Mouse (Mus musculus): ENCODE results near the gene Pomgnt2. TPM values are rescaled to one million over a fixed set of nuclear protein-coding genes. Genes with fewer than 3 reads are reported as not detected.
A peak's percentile ranks its signal among the peaks of the same experiment; 100 is the strongest.

The Pomgnt2 gene
- polyA plus RNA-seq, 1 experiment from 2014 or later = 15.8 TPM

- Histone ChIP-seq H3K4me2 (ENCODE audit: low read depth, low read length) (no peak overlapping the region), H3K27ac (replicated peaks; ENCODE audit: low read depth, low read length) (no peak overlapping the region), H3K9ac (ENCODE audit: low read depth, low read length) (no peak overlapping the region), H3K36me3 (ENCODE audit: control insufficient read depth, insufficient read depth, low read length) (no peaks in the 10 kb centered on the region), H3K4me1 (ENCODE audit: control insufficient read depth, insufficient read depth, low read length) (0 out of 2 replicates have a peak, but pooled peaks cover 5% of the 10 kb centered on the region), H3K9me3 (ENCODE audit: control insufficient read depth, low read length) (no peaks in the 10 kb centered on the region), H3K4me3 (ENCODE audit: low read depth, low read length) (no peak overlapping the region), H3K27me3 (replicated peaks; ENCODE audit: control insufficient read depth, insufficient read depth, low read length) (no peaks in the 10 kb centered on the region; the same call in 1 of the 2 replicates)
- DNase-seq (ENCODE audit: low spot score) (no peak), ATAC-seq (ENCODE audit: low read depth) (no peak)
- WGBS = 74% methylated on average over 4 of the region's 4 CpGs
Measured at GRCm38 (mm10) chr9:122020321-122020720, 23.4 kb upstream of the Pomgnt2 start.

GRCm38 (mm10) chr9:122018782-122019395 lies 22.0 kb upstream of the Pomgnt2 start:
- ATAC-seq (ENCODE audit: low read depth) = peak; percentile 79
- 8% methylated on average over 8 of the region's 8 CpGs for WGBS
- Histone ChIP-seq H3K36me3 (ENCODE audit: control insufficient read depth, insufficient read depth, low read length) (no peaks in the 10 kb centered on the region), H3K4me2 (ENCODE audit: low read depth, low read length) (peak overlapping the region; percentile 32), H3K27me3 (replicated peaks; ENCODE audit: control insufficient read depth, insufficient read depth, low read length) (no peaks in the 10 kb centered on the region; the same call in 1 of the 2 replicates), H3K27ac (replicated peaks; ENCODE audit: low read depth, low read length) (peak overlapping the region; percentile 52; the same call in 1 of the 2 replicates), H3K4me3 (ENCODE audit: low read depth, low read length) (no peak overlapping the region), H3K9ac (ENCODE audit: low read depth, low read length) (no peak overlapping the region), H3K4me1 (ENCODE audit: control insufficient read depth, insufficient read depth, low read length) (0 out of 2 replicates have a peak, but pooled peaks cover 5% of the 10 kb centered on the region), H3K9me3 (ENCODE audit: control insufficient read depth, low read length) (no peaks in the 10 kb centered on the region)
- peak; percentile 92 for DNase-seq (ENCODE audit: low spot score)

- no peaks in the 10 kb centered on the region; the same call in 1 of the 2 replicates for H3K27me3 ChIP-seq (replicated peaks; ENCODE audit: control insufficient read depth, insufficient read depth, low read length)
- 76% methylated on average over 5 of the region's 5 CpGs for WGBS
Measured at GRCm38 (mm10) chr9:122018079-122018478, 21.2 kb upstream of the Pomgnt2 start.

GRCm38 (mm10) chr9:122014241-122014667 lies 17.3 kb upstream of the Pomgnt2 start:
- Histone ChIP-seq H3K27me3 (replicated peaks; ENCODE audit: control insufficient read depth, insufficient read depth, low read length) (no peaks in the 10 kb centered on the region; the same call in 1 of the 2 replicates), H3K27ac (replicated peaks; ENCODE audit: low read depth, low read length) (no peak overlapping the region), H3K4me1 (ENCODE audit: control insufficient read depth, insufficient read depth, low read length) (0 out of 2 replicates have a peak, but pooled peaks cover 4% of the 10 kb centered on the region), H3K4me2 (ENCODE audit: low read depth, low read length) (no peak overlapping the region), H3K4me3 (ENCODE audit: low read depth, low read length) (no peak overlapping the region), H3K9me3 (ENCODE audit: control insufficient read depth, low read length) (no peaks in the 10 kb centered on the region), H3K36me3 (ENCODE audit: control insufficient read depth, insufficient read depth, low read length) (no peaks in the 10 kb centered on the region), H3K9ac (ENCODE audit: low read depth, low read length) (no peak overlapping the region)
- peak; percentile 61 for DNase-seq (ENCODE audit: low spot score)
- WGBS = 9% methylated on average over 10 of the region's 10 CpGs
- ATAC-seq (ENCODE audit: low read depth) = no peak

More at GRCm38 (mm10) chr9:122018079-122018478, 21.2 kb upstream of the Pomgnt2 start:
- H3K4me2 ChIP-seq (ENCODE audit: low read depth, low read length) = no peak overlapping the region
- 0 out of 2 replicates have a peak, but pooled peaks cover 5% of the 10 kb centered on the region for H3K4me1 ChIP-seq (ENCODE audit: control insufficient read depth, insufficient read depth, low read length)
- H3K4me3 ChIP-seq (ENCODE audit: low read depth, low read length) = no peak overlapping the region
- no peaks in the 10 kb centered on the region for H3K36me3 ChIP-seq (ENCODE audit: control insufficient read depth, insufficient read depth, low read length)
- no peak overlapping the region for H3K9ac ChIP-seq (ENCODE audit: low read depth, low read length)
- H3K9me3 ChIP-seq (ENCODE audit: control insufficient read depth, low read length) = no peaks in the 10 kb centered on the region
- H3K27ac ChIP-seq (replicated peaks; ENCODE audit: low read depth, low read length) = no peak overlapping the region
- ATAC-seq (ENCODE audit: low read depth) (no peak), DNase-seq (ENCODE audit: low spot score) (no peak)

- no peaks in the 10 kb centered on the region for H3K4me1 ChIP-seq (ENCODE audit: control insufficient read depth, insufficient read depth, low read length)
- no peak overlapping the region for H3K9ac ChIP-seq (ENCODE audit: low read depth, low read length)
- H3K36me3 ChIP-seq (ENCODE audit: control insufficient read depth, insufficient read depth, low read length) = no peaks in the 10 kb centered on the region
- H3K27me3 ChIP-seq (replicated peaks; ENCODE audit: control insufficient read depth, insufficient read depth, low read length) = no peaks in the 10 kb centered on the region; the same call in 1 of the 2 replicates
- H3K27ac ChIP-seq (replicated peaks; ENCODE audit: low read depth, low read length) = no peak overlapping the region
- H3K9me3 ChIP-seq (ENCODE audit: control insufficient read depth, low read length) = no peaks in the 10 kb centered on the region
- DNase-seq (ENCODE audit: low spot score) (no peak), ATAC-seq (ENCODE audit: low read depth) (no peak)
- 79% methylated on average over 4 of the region's 4 CpGs for WGBS
- no peak overlapping the region for H3K4me3 ChIP-seq (ENCODE audit: low read depth, low read length)
- H3K4me2 ChIP-seq (ENCODE audit: low read depth, low read length) = no peak overlapping the region
Measured at GRCm38 (mm10) chr9:122013629-122014028, 16.7 kb upstream of the Pomgnt2 start.

GRCm38 (mm10) chr9:122012816-122013215 lies 15.9 kb upstream of the Pomgnt2 start:
- WGBS = 88% methylated on average over 2 of the region's 2 CpGs
- no peaks in the 10 kb centered on the region for H3K4me1 ChIP-seq (ENCODE audit: control insufficient read depth, insufficient read depth, low read length)
- no peak for ATAC-seq (ENCODE audit: low read depth)

GRCm38 (mm10) chr9:122010751-122011150 lies 13.8 kb upstream of the Pomgnt2 start:
- no peak for DNase-seq (ENCODE audit: low spot score)
- Histone ChIP-seq H3K27me3 (replicated peaks; ENCODE audit: control insufficient read depth, insufficient read depth, low read length) (no peaks in the 10 kb centered on the region), H3K4me2 (ENCODE audit: low read depth, low read length) (no peak overlapping the region), H3K36me3 (ENCODE audit: control insufficient read depth, insufficient read depth, low read length) (no peaks in the 10 kb centered on the region), H3K27ac (replicated peaks; ENCODE audit: low read depth, low read length) (no peak overlapping the region), H3K9me3 (ENCODE audit: control insufficient read depth, low read length) (no peaks in the 10 kb centered on the region), H3K4me3 (ENCODE audit: low read depth, low read length) (no peak overlapping the region), H3K4me1 (ENCODE audit: control insufficient read depth, insufficient read depth, low read length) (no peaks in the 10 kb centered on the region), H3K9ac (ENCODE audit: low read depth, low read length) (no peak overlapping the region)
- no peak for ATAC-seq (ENCODE audit: low read depth)
- 81% methylated on average over 2 of the region's 2 CpGs for WGBS

More at GRCm38 (mm10) chr9:122012816-122013215, 15.9 kb upstream of the Pomgnt2 start:
- no peaks in the 10 kb centered on the region; the same call in 1 of the 2 replicates for H3K27me3 ChIP-seq (replicated peaks; ENCODE audit: control insufficient read depth, insufficient read depth, low read length)
- no peak overlapping the region for H3K4me2 ChIP-seq (ENCODE audit: low read depth, low read length)
- H3K9me3 ChIP-seq (ENCODE audit: control insufficient read depth, low read length) = no peaks in the 10 kb centered on the region
- DNase-seq (ENCODE audit: low spot score) = no peak
- no peak overlapping the region for H3K4me3 ChIP-seq (ENCODE audit: low read depth, low read length)
- no peak overlapping the region for H3K9ac ChIP-seq (ENCODE audit: low read depth, low read length)
- no peaks in the 10 kb centered on the region for H3K36me3 ChIP-seq (ENCODE audit: control insufficient read depth, insufficient read depth, low read length)
- H3K27ac ChIP-seq (replicated peaks; ENCODE audit: low read depth, low read length) = no peak overlapping the region

- Histone ChIP-seq H3K9me3 (ENCODE audit: control insufficient read depth, low read length) (no peaks in the 10 kb centered on the region), H3K27ac (replicated peaks; ENCODE audit: low read depth, low read length) (no peak overlapping the region), H3K9ac (ENCODE audit: low read depth, low read length) (no peak overlapping the region), H3K4me1 (ENCODE audit: control insufficient read depth, insufficient read depth, low read length) (no peaks in the 10 kb centered on the region), H3K27me3 (replicated peaks; ENCODE audit: control insufficient read depth, insufficient read depth, low read length) (no peaks in the 10 kb centered on the region), H3K4me2 (ENCODE audit: low read depth, low read length) (no peak overlapping the region), H3K4me3 (ENCODE audit: low read depth, low read length) (no peak overlapping the region), H3K36me3 (ENCODE audit: control insufficient read depth, insufficient read depth, low read length) (no peaks in the 10 kb centered on the region)
- DNase-seq (ENCODE audit: low spot score) (no peak), ATAC-seq (ENCODE audit: low read depth) (peak; percentile 76; the same call in 1 of the 2 replicates)
- 55% methylated on average over 2 of the region's 2 CpGs for WGBS
Measured at GRCm38 (mm10) chr9:122008876-122009275, 12.0 kb upstream of the Pomgnt2 start.

- no peaks in the 10 kb centered on the region for H3K27me3 ChIP-seq (replicated peaks; ENCODE audit: control insufficient read depth, insufficient read depth, low read length)
- H3K9me3 ChIP-seq (ENCODE audit: control insufficient read depth, low read length) = no peaks in the 10 kb centered on the region
- 9% methylated on average over 7 of the region's 7 CpGs for WGBS
- H3K9ac ChIP-seq (ENCODE audit: low read depth, low read length) = no peak overlapping the region
- peak; percentile 71 for DNase-seq (ENCODE audit: low spot score)
- H3K4me1 ChIP-seq (ENCODE audit: control insufficient read depth, insufficient read depth, low read length) = no peaks in the 10 kb centered on the region
- H3K36me3 ChIP-seq (ENCODE audit: control insufficient read depth, insufficient read depth, low read length) = no peaks in the 10 kb centered on the region
- H3K4me2 ChIP-seq (ENCODE audit: low read depth, low read length) = no peak overlapping the region
- ATAC-seq (ENCODE audit: low read depth) = no peak; the same call in 1 of the 2 replicates
- H3K4me3 ChIP-seq (ENCODE audit: low read depth, low read length) = no peak overlapping the region
- no peak overlapping the region for H3K27ac ChIP-seq (replicated peaks; ENCODE audit: low read depth, low read length)
Measured at GRCm38 (mm10) chr9:122006609-122007008, 9.7 kb upstream of the Pomgnt2 start.

Data from embryonic facial prominence, embryonic 14.5 days (tissue).